Mouse (Mus musculus): ENCODE measurements around the gene Hmg20b. TPM values are rescaled to one million over a fixed set of nuclear protein-coding genes. Genes with fewer than 3 reads are reported as not detected.

The Hmg20b gene
- total RNA-seq, 1 experiment: 43.5 TPM

- in situ Hi-C loops (cut with MboI; ENCODE audit: low sequenced_read_pairs in 2 of 2, unreplicated experiment in 2 of 2): no loop called here
- DNase-seq (ENCODE audit: low read depth, low spot score): no peak
- Histone ChIP-seq H3K36me3 (ENCODE audit: control insufficient read depth, insufficient read depth, low read length, poor library complexity, severe bottlenecking) (peaks cover 39% of the 10 kb centered on the region), H3K4me3 (ENCODE audit: insufficient read depth in 1 of 2, low read depth in 1 of 2, low read length in 2 of 2, poor library complexity in 1 of 2, severe bottlenecking in 1 of 2) (peak overlapping the region in 1 of 2 experiments; percentile 10; a peak in 1 of 4 replicates), H3K4me1 (ENCODE audit: control insufficient read depth in 2 of 2, insufficient read depth in 2 of 2, low read length in 2 of 2, poor library complexity in 1 of 2) (peaks cover 6 to 15% of the 10 kb centered on the region in 2 experiments; a peak in 2 of 4 replicates), H3K9me3 (ENCODE audit: control insufficient read depth, insufficient read depth, low read depth, low read length) (no peaks in the 10 kb centered on the region), H3K9ac (ENCODE audit: insufficient read depth, low read depth, low read length, poor library complexity, severe bottlenecking) (peak overlapping the region; percentile 46; the same call in 1 of the 2 replicates), H3K27ac (ENCODE audit: insufficient read depth, low read depth, low read length, poor library complexity, severe bottlenecking) (no peak overlapping the region; the same call in 1 of the 2 replicates)
- TF ChIP-seq CHD2 (IDR thresholded peaks at IDR 0.05; ENCODE audit: low read depth, low read length): no peak
- no peak for TF ChIP-seq HCFC1 (IDR thresholded peaks at IDR 0.05; ENCODE audit: borderline replicate concordance, insufficient read depth, low read length)
- TF ChIP-seq MAFK (IDR thresholded peaks at IDR 0.05; ENCODE audit: insufficient read depth, low read depth, low read length): peak; percentile 52; the same call in 1 of the 2 replicates
Observed at GRCm38 (mm10) chr10:81375322-81375721, 25.0 kb upstream of the Hmg20b start.

GRCm38 (mm10) chr10:81367207-81367495 lies 16.9 kb upstream of the Hmg20b start:
- peaks cover 0 to 37% of the 10 kb centered on the region in 2 experiments; a peak in 3 of 4 replicates for H3K4me1 ChIP-seq (ENCODE audit: control insufficient read depth in 2 of 2, insufficient read depth in 2 of 2, low read length in 2 of 2, poor library complexity in 1 of 2)
- in situ Hi-C loops (cut with MboI; ENCODE audit: low sequenced_read_pairs in 2 of 2, unreplicated experiment in 2 of 2): no loop called here

GRCm38 (mm10) chr10:81366477-81367206 lies 16.4 kb upstream of the Hmg20b start:
- H3K9me3 ChIP-seq (ENCODE audit: control insufficient read depth, insufficient read depth, low read depth, low read length): no peaks in the 10 kb centered on the region
- in situ Hi-C loops (cut with MboI; ENCODE audit: low sequenced_read_pairs in 2 of 2, unreplicated experiment in 2 of 2): no loop called here
- no peak overlapping the region for H3K27ac ChIP-seq (ENCODE audit: insufficient read depth, low read depth, low read length, poor library complexity, severe bottlenecking)
- H3K36me3 ChIP-seq (ENCODE audit: control insufficient read depth, insufficient read depth, low read length, poor library complexity, severe bottlenecking): peaks cover 71% of the 10 kb centered on the region
- no peak overlapping the region for H3K4me3 ChIP-seq (ENCODE audit: insufficient read depth in 1 of 2, low read depth in 1 of 2, low read length in 2 of 2, poor library complexity in 1 of 2, severe bottlenecking in 1 of 2)
- TF ChIP-seq CHD2 (IDR thresholded peaks at IDR 0.05; ENCODE audit: low read depth, low read length): no peak
- no peak for TF ChIP-seq ZNF384 (IDR thresholded peaks at IDR 0.05; ENCODE audit: low read depth, low read length)
- no peak for TF ChIP-seq ZC3H11A (IDR thresholded peaks at IDR 0.05; ENCODE audit: borderline replicate concordance, low read depth, low read length)
- no peak for TF ChIP-seq HCFC1 (IDR thresholded peaks at IDR 0.05; ENCODE audit: borderline replicate concordance, insufficient read depth, low read length)
- TF ChIP-seq MAFK (IDR thresholded peaks at IDR 0.05; ENCODE audit: insufficient read depth, low read depth, low read length): no peak
- H3K4me1 ChIP-seq (ENCODE audit: control insufficient read depth in 2 of 2, insufficient read depth in 2 of 2, low read length in 2 of 2, poor library complexity in 1 of 2): peaks cover 0 to 40% of the 10 kb centered on the region in 2 experiments; a peak in 3 of 4 replicates
- no peak overlapping the region for H3K9ac ChIP-seq (ENCODE audit: insufficient read depth, low read depth, low read length, poor library complexity, severe bottlenecking)
- DNase-seq (ENCODE audit: low read depth, low spot score): no peak

More at GRCm38 (mm10) chr10:81367207-81367495, 16.9 kb upstream of the Hmg20b start:
- no peak for TF ChIP-seq MAFK (IDR thresholded peaks at IDR 0.05; ENCODE audit: insufficient read depth, low read depth, low read length)
- no peak for TF ChIP-seq CHD2 (IDR thresholded peaks at IDR 0.05; ENCODE audit: low read depth, low read length)
- no peak for TF ChIP-seq ZC3H11A (IDR thresholded peaks at IDR 0.05; ENCODE audit: borderline replicate concordance, low read depth, low read length)
- TF ChIP-seq HCFC1 (IDR thresholded peaks at IDR 0.05; ENCODE audit: borderline replicate concordance, insufficient read depth, low read length): no peak
- TF ChIP-seq ZNF384 (IDR thresholded peaks at IDR 0.05; ENCODE audit: low read depth, low read length): no peak
- H3K27ac ChIP-seq (ENCODE audit: insufficient read depth, low read depth, low read length, poor library complexity, severe bottlenecking): no peak overlapping the region
- H3K9ac ChIP-seq (ENCODE audit: insufficient read depth, low read depth, low read length, poor library complexity, severe bottlenecking): no peak overlapping the region
- H3K36me3 ChIP-seq (ENCODE audit: control insufficient read depth, insufficient read depth, low read length, poor library complexity, severe bottlenecking): peaks cover 68% of the 10 kb centered on the region
- DNase-seq (ENCODE audit: low read depth, low spot score): no peak
- H3K4me3 ChIP-seq (ENCODE audit: insufficient read depth in 1 of 2, low read depth in 1 of 2, low read length in 2 of 2, poor library complexity in 1 of 2, severe bottlenecking in 1 of 2): no peak overlapping the region
- H3K9me3 ChIP-seq (ENCODE audit: control insufficient read depth, insufficient read depth, low read depth, low read length): no peaks in the 10 kb centered on the region

GRCm38 (mm10) chr10:81365672-81366476 lies 15.6 kb upstream of the Hmg20b start, which contains the start of gene 4930404N11Rik:
4930404N11Rik (minus strand) TSS chr10:81365816.
- DNase-seq (ENCODE audit: low read depth, low spot score): no peak
- Histone ChIP-seq H3K4me3 (ENCODE audit: insufficient read depth in 1 of 2, low read depth in 1 of 2, low read length in 2 of 2, poor library complexity in 1 of 2, severe bottlenecking in 1 of 2) (peak within 1 kb of the TSS in 1 of 2 experiments; percentile 10; a peak in 1 of 4 replicates), H3K36me3 (ENCODE audit: control insufficient read depth, insufficient read depth, low read length, poor library complexity, severe bottlenecking) (peaks cover 71% of the 10 kb centered on the region), H3K27ac (ENCODE audit: insufficient read depth, low read depth, low read length, poor library complexity, severe bottlenecking) (no peak within 1 kb of the TSS; the same call in 1 of the 2 replicates), H3K9ac (ENCODE audit: insufficient read depth, low read depth, low read length, poor library complexity, severe bottlenecking) (peak within 1 kb of the TSS; percentile 5; the same call in 1 of the 2 replicates), H3K9me3 (ENCODE audit: control insufficient read depth, insufficient read depth, low read depth, low read length) (no peaks in the 10 kb centered on the region), H3K4me1 (ENCODE audit: control insufficient read depth in 2 of 2, insufficient read depth in 2 of 2, low read length in 2 of 2, poor library complexity in 1 of 2) (peaks cover 0 to 41% of the 10 kb centered on the region in 2 experiments; a peak in 3 of 4 replicates)
- TF ChIP-seq CHD2 (IDR thresholded peaks at IDR 0.05; ENCODE audit: low read depth, low read length) (no peak), ZNF384 (IDR thresholded peaks at IDR 0.05; ENCODE audit: low read depth, low read length) (no peak)
- in situ Hi-C loops (cut with MboI; ENCODE audit: low sequenced_read_pairs in 2 of 2, unreplicated experiment in 2 of 2): no loop called here
